Mouse (Mus musculus) T-helper 1 cell (primary cell): ENCODE data around the gene Dnajc15.

Source experiments
- in situ Hi-C: fragments of 300-600 bp; cut with MboI, MseI; formaldehyde crosslinking; loops from one replicate; pipeline ENCODE4 v1.15.1; 2025; ENCODE audit warnings: high pct_unique_total_duplicates

Dnajc15 gene

DNA sequence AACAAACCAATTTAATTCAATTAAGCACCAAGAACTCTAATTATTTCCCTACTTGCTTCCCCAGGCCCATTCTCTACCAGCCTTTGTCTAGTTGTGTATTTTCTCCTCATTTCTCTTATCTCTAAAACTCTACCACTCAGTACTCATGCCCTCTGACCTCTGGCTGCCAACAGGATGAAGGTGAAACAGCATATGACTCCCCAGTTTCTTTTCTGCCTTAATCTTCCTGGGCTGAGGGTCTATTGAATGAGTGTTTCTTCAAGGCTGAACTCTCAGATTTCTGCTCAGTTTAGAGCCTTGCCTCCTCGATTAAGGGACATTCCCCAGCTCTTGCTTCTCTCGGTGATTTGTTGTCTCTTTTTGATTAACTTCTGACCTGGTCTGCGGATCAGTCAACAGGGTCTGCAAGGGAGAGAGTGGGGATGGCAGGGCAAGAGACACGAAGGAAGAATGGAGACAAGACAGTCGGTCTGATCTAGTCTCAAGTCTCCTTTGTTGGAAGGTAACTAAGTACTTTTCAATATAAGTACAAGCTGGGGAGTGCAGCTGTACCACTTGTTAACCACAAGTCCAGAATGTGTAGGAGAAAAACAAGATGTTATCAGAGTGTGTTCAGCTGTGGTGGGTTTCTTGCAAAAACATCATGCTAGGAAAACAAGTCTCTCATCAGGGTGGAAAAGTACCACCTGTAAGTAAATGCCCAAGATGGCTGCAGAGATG, 13.9 kb downstream of the Dnajc15 start:
- in situ Hi-C loops: loop anchor here (10.0 to 25.0 kb wide), 2 partner anchors 554 to 1849 kb away; partner anchors contain the start of gene Gtf2f2

DNA sequence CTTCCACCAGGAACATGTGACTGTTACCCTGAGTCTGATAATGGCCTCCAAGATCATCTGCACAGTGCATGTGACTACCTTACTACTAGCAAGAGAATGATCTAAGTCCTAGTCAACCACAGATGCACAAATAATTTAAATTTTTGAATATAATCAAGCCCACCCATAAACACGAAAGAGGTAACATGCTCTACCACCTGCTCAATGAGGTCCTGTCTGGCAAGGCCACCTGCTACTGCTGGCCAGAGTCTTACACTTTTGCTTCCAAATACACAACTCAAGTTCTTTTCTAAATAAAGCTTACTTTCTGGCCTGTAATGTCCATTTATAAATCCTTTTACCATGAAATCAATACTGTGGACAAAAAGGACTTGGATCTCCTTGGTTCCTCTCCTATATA, 15.0 kb downstream of the Dnajc15 start:
- in situ Hi-C loops: loop anchor here (10.0 to 25.0 kb wide), 2 partner anchors 555 to 1848 kb away; partner anchors contain the start of gene Gtf2f2

DNA sequence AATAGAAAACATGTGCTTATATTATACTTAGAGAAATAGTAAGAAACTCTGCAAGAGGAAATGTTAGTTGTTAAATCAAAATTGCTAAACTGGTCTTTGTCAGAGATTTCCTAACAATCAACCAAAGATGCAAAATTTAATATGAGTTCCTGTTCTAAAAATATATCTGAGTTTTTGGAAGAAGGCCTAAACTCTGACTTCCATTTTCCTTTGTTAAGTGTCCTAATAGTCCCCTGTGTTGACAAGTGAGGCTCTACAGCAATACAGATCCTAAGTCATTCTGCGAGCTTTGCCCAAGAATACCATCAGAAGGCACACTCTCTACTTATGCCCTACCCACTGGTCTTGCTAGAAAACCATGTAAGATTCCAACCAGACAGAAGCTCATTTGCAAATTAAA, 21.0 kb downstream of the Dnajc15 start:
- in situ Hi-C loops: loop anchor here (25.0 kb wide), 1 partner anchor 1842 kb away; the partner anchor contains the start of gene Gtf2f2

DNA sequence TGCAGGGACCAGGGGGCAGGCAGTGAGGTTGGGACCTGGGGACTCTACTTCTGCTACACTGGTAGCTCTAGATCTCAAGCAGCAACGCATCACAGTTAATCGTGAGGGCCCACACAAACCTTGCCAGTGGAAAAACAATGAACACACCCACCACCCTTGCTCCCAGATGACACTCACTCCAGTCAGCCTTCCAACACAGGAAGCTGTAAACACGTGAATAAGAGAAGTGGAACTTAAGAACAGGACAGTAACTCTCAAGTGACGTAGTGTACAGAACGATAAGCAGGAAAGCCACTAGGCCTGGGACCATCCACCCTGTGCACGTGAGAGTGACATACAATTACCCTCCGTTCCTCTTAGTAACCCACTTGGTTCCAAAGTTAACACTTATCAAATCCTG, 25.1 kb downstream of the Dnajc15 start:
- in situ Hi-C loops: loop anchor here (25.0 kb wide), 1 partner anchor 1838 kb away; the partner anchor contains the start of gene Gtf2f2

DNA sequence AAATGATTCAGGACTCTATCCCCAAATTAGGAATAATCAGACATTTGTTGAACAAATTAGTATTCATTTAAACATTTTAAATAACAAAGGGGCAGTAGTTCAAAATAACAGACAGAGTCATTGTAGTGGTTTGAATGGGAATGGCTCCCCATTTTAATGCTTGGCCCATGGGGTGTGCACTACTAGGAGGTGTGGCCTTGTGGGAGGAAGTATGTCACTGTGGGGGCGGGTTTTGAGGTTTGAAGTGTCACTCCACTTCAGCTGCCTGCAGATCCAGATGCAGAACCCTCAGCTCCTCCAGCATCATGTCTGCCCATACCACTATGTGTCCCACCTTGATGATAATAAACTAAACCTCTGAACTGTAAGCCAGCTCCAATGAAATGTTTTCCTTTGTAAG, 26.6 kb downstream of the Dnajc15 start:
- in situ Hi-C loops: no loop called here

DNA sequence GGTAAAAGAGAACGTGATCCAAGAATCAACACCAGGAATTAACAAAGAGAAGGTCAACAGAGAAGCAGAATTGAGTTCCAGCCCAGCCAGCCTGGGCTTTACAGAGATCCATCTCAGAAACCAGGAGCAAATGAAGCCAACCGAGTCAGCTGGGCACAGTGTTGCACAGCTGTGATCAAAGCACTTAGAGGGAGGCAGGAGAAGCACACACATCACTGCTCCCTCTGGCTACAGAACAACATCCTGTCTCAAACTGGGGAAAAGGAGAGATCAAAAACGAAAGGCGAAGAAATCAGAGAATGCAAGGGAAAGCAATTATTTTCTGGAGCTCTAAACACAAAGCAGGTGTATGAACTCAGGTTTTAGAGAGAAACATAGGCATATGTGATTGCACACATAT, 28.7 kb downstream of the Dnajc15 start:
- in situ Hi-C loops: no loop called here

DNA sequence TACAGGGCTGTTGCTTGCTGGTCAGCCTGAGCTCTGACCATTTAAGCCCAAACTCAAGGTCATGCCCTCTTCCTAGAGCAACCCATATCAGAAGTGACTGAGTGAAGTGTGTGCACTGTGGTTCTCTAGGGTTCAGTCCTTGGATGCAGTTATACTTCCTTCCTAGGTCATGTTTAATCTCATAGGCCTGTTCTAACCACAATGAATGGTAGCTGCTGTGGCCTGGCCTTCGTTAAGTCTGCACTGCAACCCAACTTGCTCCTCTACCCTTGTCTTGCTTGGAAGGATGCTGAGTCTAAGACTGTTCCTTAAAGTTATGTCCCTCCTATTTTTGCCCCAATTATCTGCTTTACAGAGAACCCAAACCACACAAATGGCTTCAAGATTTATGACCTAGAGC, 29.4 kb downstream of the Dnajc15 start:
- in situ Hi-C loops: no loop called here

DNA sequence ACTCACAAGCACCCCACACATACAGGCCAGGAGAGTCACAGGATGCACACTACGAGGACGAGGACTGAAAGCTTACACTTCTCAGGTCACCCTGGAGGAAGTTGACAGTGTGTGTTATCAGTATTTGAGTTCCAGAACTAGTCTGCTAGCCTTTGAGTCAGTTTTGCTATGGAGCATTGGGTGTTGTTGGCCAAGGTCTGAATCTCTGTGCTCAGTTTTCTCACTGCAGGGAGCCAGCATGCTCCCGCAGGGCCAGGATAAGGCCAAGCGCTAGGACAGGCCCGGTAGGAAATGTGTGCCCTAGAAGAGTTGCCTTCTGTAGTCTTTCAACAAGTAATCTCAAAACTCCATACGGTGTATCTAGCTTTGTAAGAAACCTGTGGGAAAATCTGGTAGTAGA, 34.4 kb downstream of the Dnajc15 start:
- in situ Hi-C loops: no loop called here

DNA sequence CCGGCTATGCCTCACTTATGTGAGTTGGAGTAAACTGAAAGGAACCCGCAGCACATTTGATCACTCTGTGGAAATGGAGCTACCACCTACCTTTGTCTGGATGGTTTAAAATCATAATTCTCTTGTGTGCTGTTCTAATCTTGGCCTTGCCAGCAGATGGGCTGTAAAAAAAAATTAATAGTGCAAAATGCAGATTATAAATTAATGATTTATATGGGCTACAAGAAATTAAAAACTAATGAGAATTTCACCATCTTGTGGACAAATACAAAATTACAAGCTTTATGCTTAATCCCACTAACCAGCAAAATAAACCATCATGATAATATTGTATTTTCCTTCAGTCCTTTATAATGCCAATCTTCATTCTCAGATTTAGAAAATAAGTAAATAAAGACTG, 34.8 kb downstream of the Dnajc15 start:
- in situ Hi-C loops: no loop called here

DNA sequence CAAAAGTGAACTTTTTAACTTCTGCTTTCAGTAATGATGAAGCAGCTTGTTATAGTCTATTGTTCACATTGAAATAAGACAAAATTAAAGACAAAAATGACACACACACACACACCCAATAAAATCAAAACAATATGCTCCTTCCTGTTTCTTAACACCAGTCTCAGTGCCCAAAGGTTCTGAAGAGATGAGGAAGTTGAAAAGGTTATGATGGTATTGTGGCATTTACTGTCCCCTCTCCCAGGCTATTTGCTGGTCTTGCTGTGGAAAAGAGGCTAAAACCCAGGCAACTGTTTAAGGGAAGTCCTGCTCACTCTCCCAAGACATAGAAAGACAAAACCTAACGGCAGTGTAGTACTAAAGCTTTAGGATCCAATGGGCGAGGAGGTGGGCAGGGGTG, 38.1 kb downstream of the Dnajc15 start:
- in situ Hi-C loops: no loop called here

DNA sequence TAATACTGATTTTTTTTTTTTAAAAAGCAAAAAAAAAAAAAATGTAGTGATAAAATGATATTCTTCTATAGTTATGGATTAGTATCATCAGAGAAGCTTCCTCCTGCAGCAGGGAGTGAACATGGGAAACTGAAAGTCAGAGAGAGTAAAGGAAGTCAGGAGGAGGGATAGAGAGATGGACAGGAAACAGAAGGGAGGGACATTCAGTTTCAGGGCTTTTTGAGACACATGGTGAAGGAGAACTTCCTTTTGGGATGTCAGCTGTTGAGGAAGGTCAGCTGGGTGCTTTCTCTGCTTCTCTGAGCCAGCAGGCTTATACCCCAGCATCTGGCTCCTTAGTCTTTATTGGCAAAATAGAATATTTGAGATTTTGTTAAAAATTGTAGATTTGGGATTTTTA, 42.6 kb downstream of the Dnajc15 start:
- in situ Hi-C loops: no loop called here

DNA sequence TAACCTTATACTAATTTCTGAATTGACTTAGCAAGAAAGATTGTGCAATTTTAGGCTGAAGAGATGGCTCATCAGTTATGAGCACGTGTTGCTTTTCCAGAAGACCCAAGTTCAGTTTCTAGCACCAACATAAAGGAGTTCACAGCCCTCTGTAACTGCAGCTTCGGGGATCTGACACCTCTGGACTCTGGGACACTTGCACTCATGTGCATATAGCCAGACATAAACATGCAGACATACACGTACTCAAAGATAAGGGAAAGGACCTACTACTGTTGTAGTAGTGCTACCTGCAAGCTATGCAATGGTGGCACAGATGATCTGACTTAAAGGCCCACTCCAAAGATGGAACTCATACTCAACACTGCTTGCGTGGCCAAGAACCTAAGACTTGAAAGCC, 43.0 kb downstream of the Dnajc15 start:
- in situ Hi-C loops: no loop called here

DNA sequence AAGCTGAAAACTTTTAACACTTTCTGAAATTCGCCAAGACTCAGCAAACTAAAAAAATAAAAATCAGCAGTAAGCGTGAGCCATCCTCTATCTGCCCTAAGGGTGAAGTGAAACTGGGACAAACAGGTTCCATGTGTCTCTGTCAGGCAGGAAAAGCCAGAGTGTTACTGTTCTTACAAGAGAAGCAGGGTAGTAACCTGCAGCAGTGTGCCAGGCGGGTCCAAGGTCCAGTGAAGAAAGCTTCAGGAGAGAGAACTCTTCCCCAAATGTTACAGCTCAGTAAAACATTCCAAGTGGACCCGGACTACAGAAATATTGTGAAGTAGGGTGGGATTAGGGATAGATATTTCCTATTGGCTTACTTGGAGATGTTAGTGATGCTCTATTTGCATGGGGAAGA, 45.3 kb downstream of the Dnajc15 start:
- in situ Hi-C loops: no loop called here

DNA sequence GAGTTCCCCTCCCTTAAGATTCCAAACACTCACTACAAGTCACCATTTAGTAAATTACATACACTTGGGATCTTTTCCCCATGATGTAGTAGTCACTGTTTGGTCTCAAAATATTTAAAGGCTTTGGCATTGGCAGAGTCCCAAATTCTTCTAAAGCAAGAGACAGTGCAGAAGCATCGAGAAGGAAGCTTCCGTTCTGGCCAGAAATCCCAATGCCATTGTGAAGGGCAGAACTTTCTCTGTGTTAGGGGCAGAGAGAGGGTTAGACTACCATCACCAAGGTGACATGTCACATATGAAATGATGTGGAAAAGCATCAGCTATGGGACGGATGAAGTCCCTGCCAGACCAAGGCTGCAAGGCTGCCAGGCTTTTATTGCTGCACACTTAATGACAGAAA, 49.0 kb downstream of the Dnajc15 start:
- in situ Hi-C loops: no loop called here

DNA sequence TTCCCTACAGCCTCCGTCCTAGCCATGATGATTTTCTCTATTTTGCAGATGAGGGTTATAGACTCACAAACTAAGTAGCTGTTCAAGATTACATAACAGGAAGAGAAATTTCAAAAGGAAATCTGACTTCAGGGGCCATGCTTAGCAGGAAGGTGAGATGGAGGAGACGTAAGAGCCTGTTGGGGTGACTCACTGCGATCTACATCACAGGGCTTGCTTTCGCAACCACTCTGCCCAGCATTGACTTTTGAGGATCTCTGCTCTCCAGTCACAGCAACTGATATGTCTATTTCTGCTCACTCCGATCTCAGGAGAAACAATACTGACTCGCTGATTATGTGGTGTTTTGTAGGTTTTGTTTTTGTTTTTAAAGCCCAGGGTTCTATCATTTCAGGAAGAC, 49.8 kb downstream of the Dnajc15 start:
- in situ Hi-C loops: no loop called here

DNA sequence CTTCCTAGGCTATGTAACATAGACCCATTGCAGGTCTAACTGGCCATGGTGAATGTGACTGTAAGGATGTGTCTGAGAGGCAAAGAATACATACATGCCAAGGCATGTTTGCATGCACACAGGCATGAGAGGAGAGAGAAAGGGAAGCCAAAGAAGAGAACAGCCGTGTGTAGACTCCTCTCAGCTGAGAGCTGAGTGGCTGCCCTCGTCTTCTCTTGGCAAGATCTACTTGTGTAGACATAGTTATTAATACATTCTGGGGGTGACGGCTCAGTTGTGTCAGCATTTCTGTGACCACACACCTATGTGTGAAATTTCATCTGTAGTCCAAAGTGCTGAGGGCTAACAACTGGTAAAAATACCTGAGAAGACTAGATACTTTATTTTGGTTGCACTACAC, 55.1 kb downstream of the Dnajc15 start:
- in situ Hi-C loops: no loop called here

DNA sequence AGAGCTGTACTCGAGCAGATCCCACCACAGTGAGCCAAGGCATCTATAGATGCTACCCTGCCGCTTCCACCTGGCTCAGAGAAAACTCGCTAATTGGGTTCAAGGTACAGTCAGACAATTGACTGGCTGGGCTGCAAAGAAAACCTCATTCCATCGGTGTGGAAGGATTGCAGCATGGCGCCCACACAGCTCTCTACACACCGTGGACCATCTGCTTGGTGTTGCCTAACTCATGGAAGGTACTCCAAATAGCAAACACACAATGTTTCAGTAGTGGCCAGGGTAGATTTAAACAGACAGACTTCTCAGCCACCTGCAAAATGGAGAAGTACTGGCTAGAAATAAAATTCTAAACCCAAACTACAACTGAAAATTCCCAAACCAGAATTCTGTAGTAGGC, 57.4 kb downstream of the Dnajc15 start:
- in situ Hi-C loops: no loop called here

DNA sequence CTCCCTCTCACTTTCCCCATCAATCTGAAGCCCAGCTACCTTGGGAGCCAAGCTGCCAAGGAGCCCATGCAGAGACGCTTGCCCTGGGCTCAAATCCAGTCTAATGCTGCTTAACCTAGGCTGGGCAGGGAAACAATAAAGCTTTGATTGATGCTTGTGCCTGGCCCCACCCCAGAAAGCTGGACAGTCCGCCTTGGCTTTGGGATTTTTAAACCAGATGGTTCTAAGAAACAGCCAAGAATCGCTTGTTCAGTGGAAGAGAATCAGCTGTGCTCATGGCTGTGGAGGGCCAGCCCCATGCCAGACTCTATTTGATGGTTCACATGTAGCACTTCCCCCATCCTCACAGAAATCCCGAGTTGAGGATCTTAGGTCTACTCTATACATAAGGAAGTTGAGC, 60.0 kb downstream of the Dnajc15 start:
- in situ Hi-C loops: no loop called here

DNA sequence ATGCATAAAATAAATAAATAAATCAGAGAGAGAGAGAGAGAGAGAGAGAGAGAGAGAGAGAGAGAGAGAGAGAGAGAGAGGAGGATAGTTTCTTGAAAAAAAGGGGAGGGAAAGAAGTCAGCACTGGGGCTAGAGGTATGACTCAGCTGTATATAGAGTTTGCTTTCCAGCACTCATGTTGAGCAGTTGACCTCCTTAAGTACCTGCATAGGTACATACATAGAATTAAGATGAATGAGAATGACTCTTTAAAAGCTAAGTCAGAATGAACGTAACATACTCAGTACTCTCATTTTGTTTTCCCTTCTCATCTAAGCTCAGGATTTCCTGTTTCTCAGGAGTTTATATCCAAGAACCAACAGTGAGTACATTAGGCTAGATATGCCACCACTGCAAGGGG, 62.0 kb downstream of the Dnajc15 start:
- in situ Hi-C loops: no loop called here

DNA sequence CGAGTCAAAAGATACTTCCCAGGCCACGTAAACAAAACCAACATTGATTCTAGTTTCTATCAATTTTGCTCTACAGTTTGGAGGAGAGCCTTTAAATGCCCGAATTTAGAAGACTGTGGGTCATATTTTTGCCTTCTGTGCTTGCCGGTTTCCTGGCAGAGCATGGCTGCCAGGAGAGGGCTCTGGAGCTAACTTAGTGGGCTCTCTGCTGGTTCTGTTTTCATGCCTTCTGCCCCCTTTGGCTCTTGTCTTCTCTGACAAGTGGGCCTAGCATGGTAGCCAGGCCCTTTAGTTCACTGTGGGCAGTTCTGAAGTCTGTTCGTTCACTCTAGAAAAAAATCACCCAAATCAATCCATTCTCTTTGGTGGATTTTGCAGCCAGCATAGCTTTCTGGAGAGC, 63.5 kb downstream of the Dnajc15 start:
- in situ Hi-C loops: no loop called here

DNA sequence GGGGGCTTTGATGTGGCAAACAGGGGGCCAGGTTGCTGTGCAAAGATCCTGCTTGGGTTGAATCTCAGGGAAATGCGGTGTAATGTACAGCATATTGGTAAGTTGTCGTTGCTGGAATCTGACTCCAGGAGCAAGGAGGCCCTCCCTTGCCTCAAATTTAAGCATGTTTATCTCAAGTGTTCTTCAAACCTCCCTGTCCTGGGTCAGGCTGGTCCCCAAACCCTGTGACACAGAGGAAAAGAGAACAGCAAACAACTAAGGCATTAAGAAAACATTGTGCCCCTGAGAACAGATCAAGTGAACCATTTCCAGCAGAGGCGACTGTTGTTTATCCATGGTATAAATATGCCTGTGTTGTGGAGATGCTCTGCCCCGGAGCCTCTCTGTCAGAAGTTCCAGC, 67.1 kb downstream of the Dnajc15 start:
- in situ Hi-C loops: no loop called here

DNA sequence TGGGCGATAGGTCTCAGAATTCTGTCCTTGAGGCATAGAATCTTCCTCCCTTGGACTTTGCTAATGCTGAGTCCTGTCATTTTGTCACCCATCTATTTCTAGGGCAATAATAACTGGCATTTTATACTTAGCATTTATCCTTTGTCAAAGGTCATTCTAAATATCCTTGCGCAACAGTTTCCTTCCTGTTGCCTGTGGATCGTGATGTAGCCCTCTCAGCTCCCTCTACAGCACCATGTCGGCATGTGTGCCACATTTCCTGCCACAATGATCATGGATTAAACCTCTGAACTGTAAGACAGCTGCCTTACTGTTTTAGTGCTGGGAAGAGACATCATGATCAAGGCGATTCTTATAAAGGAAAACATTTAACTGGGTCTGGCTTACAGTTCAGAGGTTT, 68.6 kb downstream of the Dnajc15 start:
- in situ Hi-C loops: no loop called here

DNA sequence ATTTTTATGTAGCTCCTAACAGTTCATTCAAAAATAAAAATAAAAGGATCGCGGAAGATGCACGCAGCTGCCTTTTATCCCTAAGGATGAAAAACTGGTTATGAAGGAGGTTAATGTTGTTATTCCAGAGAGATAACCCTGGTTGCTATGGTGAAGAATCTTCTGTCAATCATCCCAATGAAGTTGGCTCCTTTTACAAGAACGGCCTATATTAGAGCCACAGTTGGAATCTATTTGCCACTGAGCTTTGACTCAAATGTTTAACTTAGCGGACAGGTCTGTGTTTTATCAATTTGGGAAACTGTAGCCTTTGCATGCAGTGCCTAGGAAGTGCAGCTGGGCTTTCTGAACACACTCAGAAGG, 72.7 kb downstream of the Dnajc15 start:
- in situ Hi-C loops: no loop called here
